Mouse (Mus musculus) liver, embryonic 13.5 days (tissue): Measurements from ENCODE around the gene Wdcp. TPM values are rescaled to one million over a fixed set of nuclear protein-coding genes. Genes with fewer than 3 reads are reported as not detected.
"Not testable (repeated sequence)": the region's sequence is repeated elsewhere in the genome, so short reads cannot be mapped to it uniquely, and the experiment has no call there.

ENCODE experiments used
- ATAC-seq: fragments of 200-750 bp; cut with Nextera tagmentation; 2 replicates; pipeline ENCODE4 v1.8.0; 2017; ENCODE audit warnings: low read depth, mild to moderate bottlenecking, moderate number of reproducible peaks, moderate library complexity
- DNase-seq: peaks from one replicate; pipeline ENCODE4 v3.0.0; 2022
- H3K27ac ChIP-seq: fragments of 300-500 bp; sonication (generic); 2 replicates; pipeline ENCODE4 v1.5.1; 2015; ENCODE audit warnings: moderate library complexity, mild to moderate bottlenecking, inconsistent platforms
- H3K27me3 ChIP-seq: fragments of 300-500 bp; sonication (generic); 2 replicates; pipeline ENCODE4 v1.6.1; 2015; ENCODE audit warnings: mild to moderate bottlenecking, inconsistent platforms
- H3K36me3 ChIP-seq: fragments of 300-500 bp; sonication (generic); 2 replicates; pipeline ENCODE4 v1.6.1; 2015; ENCODE audit warnings: mild to moderate bottlenecking, inconsistent platforms
- H3K4me1 ChIP-seq: fragments of 300-500 bp; sonication (generic); replicated peaks from 2 replicates; pipeline ENCODE4 v1.6.1; 2015; ENCODE audit warnings: inconsistent platforms
- H3K4me2 ChIP-seq: fragments of 300-500 bp; sonication (generic); 2 replicates; pipeline ENCODE4 v1.6.1; 2015; ENCODE audit warnings: inconsistent platforms, mild to moderate bottlenecking, moderate library complexity
- H3K4me3 ChIP-seq: fragments of 300-500 bp; sonication (generic); replicated peaks from 2 replicates; pipeline ENCODE4 v1.5.1; 2015; ENCODE audit warnings: mild to moderate bottlenecking, inconsistent platforms
- H3K9ac ChIP-seq: fragments of 300-500 bp; sonication (generic); 2 replicates; pipeline ENCODE4 v1.6.1; 2015; ENCODE audit warnings: mild to moderate bottlenecking, inconsistent platforms
- H3K9me3 ChIP-seq: fragments of 300-500 bp; sonication (generic); replicated peaks from 2 replicates; pipeline ENCODE4 v1.6.1; 2016; ENCODE audit warnings: inconsistent platforms
- WGBS: fragments of 180-500 bp; shearing (Covaris S2); methylation state at CpG from one replicate; pipeline ENCODE4 v1.1.7; 2015; ENCODE audit not compliant: insufficient replicate concordance; 5-methylcytosine and 5-hydroxymethylcytosine counted together
- polyA plus RNA-seq: library from polyadenylated mRNA; unstranded; fragments of >200 nt; fragmentation: Nextera tagmentation; extraction: Ambion mirVana; gene quantifications from 2 replicates; pipeline ENCODE4 v1.2.1, GENCODE M21; 2015

Wdcp gene
- polyA plus RNA-seq: 16.1 and 17.3 TPM in 2 replicates

DNA sequence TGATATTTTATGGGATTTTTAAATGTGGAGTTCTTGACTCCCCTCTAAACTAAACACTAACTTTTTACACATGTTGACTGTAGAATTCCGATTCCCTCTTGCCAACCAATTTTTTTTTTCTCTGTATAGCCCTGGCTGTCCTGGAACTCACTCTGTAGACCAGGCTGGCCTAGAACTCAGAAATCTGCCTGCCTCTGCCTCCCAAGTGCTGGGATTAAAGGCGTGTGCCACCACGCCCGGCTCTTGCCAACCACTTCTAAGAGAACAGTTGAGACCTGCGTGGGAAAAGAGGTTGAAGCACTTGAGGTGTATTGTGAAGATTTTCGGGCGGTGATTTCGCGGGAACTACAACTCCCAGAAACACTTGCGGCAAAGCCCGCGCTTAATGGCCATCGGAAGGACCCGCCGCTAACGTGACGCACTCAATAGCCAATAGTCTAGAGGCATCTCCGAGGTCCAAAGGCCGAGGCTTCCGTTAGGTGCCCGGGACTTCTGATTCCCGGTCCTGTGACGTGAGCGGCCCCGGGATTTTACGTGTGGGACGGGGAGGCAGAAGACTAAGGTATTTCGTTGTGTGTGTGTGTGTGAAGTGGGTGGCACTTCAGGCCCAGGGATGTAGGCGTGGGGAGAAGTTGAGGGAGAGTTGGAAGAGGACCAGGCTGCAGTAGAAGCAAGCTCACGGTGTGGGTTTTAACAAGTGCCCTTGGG is at the start of gene Wdcp:
Gene Wdcp (plus strand): TSS at position 414 of the 708 bp plus-strand sequence.
- WGBS: under 1% methylated on average over 30 of the region's 30 CpGs
- Histone ChIP-seq H3K4me2 (peak within 1 kb of the TSS; percentile 99), H3K36me3 (no peaks in the 10 kb centered on the region), H3K4me1 (peaks cover 43% of the 10 kb centered on the region), H3K9me3 (no peaks in the 10 kb centered on the region), H3K4me3 (peak within 1 kb of the TSS; percentile 79), H3K27me3 (peaks cover 34% of the 10 kb centered on the region), H3K27ac (peak within 1 kb of the TSS; percentile 77), H3K9ac (peak within 1 kb of the TSS; percentile 78)
- peak; percentile 84 for DNase-seq
- ATAC-seq: peak; percentile 89

DNA sequence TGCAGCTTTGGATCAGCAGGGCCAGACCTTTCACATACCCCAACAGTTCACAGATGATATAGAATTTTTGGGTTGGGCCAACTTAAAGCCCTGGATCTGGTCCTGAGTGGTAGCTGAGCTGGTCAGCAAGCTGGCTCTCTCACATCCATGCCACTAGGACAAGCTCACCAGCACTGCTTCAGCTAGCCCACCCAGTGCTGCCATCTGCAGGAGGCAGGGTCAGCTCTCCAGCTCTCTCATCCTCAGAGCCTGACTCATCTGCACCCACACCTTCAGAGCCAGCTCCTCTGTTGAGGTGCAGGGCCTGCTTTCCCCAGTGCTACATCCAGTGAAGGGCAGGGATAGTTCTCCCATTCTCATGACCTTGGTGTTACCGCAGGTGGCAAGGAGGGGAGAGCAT is 49.4 kb upstream of the Wdcp start:
- no peaks in the 10 kb centered on the region for H3K9me3 ChIP-seq
- 0 out of 2 replicates have a peak, but pooled peaks have one; percentile 18 for ATAC-seq

DNA sequence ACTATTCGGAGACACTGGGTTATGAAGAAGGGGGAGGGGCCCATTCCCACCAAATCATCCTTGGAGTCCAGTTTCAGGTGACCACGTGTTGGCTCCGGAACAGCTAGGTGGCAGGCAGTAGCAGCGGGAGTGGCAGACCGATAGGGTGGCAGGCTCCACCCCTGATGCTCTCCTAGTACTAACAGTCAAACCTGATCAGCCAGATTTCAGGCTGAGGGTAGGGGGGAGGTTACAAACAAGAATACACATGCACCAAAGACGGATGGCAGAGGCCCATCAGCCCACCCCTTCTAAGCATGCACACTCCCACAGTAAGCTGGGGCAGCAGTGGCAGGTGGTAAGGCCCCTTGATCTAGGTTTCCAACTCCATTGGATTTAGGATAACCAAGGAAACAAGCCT is 45.6 kb upstream of the Wdcp start:
- H3K27ac ChIP-seq, DNase-seq, H3K36me3 ChIP-seq, H3K27me3 ChIP-seq, H3K9ac ChIP-seq, H3K4me3 ChIP-seq, H3K4me1 ChIP-seq, H3K9me3 ChIP-seq, ATAC-seq, H3K4me2 ChIP-seq: not testable (repeated sequence)
- WGBS: 69% methylated on average over 6 of the region's 6 CpGs

More for the DNA sequence above, 49.4 kb upstream of the Wdcp start:
- DNase-seq: no peak
- Histone ChIP-seq H3K27ac (no peak overlapping the region), H3K4me2 (no peak overlapping the region), H3K4me1 (no peaks in the 10 kb centered on the region), H3K9ac (no peak overlapping the region), H3K4me3 (no peak overlapping the region), H3K27me3 (no peaks in the 10 kb centered on the region), H3K36me3 (no peaks in the 10 kb centered on the region)
- 80% methylated on average over 1 of the region's 1 CpGs for WGBS

DNA sequence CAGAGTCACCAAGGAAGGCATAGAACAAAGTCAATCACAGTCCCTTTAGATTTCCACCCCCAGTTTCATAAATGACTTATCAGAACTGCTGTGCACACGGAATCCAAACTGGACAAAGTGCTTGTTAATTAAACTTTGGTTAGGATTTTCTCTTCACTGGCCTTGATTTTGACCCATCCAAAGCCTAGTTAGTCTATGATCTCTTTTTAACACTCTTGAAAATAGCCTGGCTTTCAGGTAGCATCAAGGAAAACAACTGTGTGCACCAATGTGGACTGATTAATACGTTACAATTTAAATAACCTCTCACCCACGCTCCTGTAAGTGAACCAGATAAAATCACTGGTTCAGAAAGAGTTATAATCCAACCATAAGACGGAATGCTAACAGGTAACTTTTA is 32.1 kb upstream of the Wdcp start:
- 58% methylated on average over 4 of the region's 4 CpGs for WGBS

DNA sequence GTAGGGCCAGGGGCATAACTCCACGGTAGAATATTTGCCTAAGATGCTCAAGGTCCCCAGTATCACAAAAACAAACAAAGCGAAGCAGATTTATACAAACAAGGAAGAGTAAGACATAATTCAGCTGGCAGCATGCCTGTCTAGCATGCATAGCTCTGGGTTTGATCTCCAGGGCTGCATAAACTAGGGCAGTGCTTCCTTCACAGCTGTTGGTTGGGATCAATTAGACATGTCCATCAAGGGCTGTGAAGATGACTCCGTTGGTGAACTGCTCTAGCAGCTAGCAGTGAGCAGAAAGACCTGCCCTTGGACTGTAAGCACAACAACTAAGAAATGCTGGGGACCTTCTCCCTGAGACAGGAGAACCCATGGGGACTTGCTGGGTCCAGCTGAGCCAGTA is 31.4 kb upstream of the Wdcp start:
- H3K4me3 ChIP-seq: no peak overlapping the region
- DNase-seq (no peak), ATAC-seq (no peak)
- no peaks in the 10 kb centered on the region for H3K27me3 ChIP-seq
- H3K4me1 ChIP-seq: peaks cover 10% of the 10 kb centered on the region
- no peak overlapping the region for H3K9ac ChIP-seq
- no peak overlapping the region for H3K27ac ChIP-seq
- no peak overlapping the region for H3K4me2 ChIP-seq
- WGBS: 57% methylated on average over 3 of the region's 3 CpGs
- H3K9me3 ChIP-seq: no peaks in the 10 kb centered on the region
- H3K36me3 ChIP-seq: no peaks in the 10 kb centered on the region

More for the DNA sequence above, 32.1 kb upstream of the Wdcp start:
- DNase-seq: no peak
- Histone ChIP-seq H3K27ac (no peak overlapping the region), H3K9me3 (no peaks in the 10 kb centered on the region), H3K4me3 (no peak overlapping the region), H3K4me1 (0 out of 2 replicates have a peak, but pooled peaks cover 3% of the 10 kb centered on the region), H3K9ac (no peak overlapping the region), H3K36me3 (no peaks in the 10 kb centered on the region), H3K27me3 (no peaks in the 10 kb centered on the region), H3K4me2 (no peak overlapping the region)
- ATAC-seq: no peak

DNA sequence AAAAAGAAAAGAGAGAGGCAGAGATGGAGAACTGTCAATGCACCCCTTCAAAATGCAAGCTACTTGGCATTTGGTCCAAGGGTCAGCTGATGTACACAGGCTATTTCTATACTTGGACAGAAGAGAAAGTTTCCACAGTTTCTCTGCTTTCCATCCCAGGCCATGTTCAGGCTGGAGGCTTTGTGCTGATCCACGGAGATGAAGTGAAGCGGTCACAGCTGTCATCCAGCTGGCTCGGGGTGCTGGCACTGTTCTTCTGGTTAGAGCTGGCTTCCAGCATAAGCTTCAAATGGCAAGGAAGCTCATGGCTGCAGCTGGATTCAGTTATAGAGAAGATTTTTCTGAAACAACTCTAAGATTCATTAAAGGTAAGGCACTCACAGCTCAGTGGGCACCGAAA is 29.5 kb upstream of the Wdcp start:
- WGBS: 76% methylated on average over 4 of the region's 4 CpGs
- no peak overlapping the region for H3K27ac ChIP-seq
- H3K4me2 ChIP-seq: no peak overlapping the region
- H3K36me3 ChIP-seq: no peaks in the 10 kb centered on the region
- peaks cover 21% of the 10 kb centered on the region for H3K4me1 ChIP-seq
- ATAC-seq (no peak), DNase-seq (no peak)
- H3K9ac ChIP-seq: no peak overlapping the region
- no peak overlapping the region for H3K4me3 ChIP-seq
- H3K27me3 ChIP-seq: no peaks in the 10 kb centered on the region
- H3K9me3 ChIP-seq: no peaks in the 10 kb centered on the region

DNA sequence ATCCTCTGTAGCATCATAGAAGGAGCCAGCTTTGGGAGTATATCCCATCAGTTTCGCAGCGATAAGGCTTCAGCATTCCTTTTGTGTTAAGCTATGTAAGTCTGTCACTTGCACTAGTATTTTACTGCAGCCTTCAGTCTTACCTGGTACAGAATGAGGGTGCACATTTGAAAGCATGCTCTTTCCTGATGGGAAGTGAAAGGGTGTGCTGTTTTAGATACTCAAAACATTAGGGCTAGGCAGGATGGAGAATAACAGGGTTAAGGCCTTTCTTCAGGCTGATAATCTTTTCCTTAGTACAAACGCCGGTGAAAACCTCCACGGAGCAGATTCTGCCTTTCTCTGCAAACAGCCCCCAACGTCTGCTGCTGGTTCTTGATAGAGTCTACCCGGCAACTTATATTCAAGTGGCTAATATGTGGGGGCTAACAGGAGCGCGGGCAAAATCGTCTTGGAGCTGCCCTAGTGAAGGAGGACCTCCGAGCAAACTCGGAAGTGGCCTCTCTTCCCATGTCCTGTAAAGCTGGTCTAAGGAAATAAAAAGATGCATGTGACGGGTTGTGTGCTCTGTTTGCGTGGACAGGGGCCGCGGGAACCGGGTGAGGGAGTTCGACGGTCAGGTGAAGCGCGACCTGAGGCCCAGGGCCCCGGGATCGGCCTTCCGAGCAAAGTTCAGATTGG is 26.3 kb upstream of the Wdcp start:
- WGBS: 7% methylated on average over 24 of the region's 24 CpGs
- ATAC-seq: peak; percentile 60; the same call in 1 of the 2 replicates
- DNase-seq: no peak

DNA sequence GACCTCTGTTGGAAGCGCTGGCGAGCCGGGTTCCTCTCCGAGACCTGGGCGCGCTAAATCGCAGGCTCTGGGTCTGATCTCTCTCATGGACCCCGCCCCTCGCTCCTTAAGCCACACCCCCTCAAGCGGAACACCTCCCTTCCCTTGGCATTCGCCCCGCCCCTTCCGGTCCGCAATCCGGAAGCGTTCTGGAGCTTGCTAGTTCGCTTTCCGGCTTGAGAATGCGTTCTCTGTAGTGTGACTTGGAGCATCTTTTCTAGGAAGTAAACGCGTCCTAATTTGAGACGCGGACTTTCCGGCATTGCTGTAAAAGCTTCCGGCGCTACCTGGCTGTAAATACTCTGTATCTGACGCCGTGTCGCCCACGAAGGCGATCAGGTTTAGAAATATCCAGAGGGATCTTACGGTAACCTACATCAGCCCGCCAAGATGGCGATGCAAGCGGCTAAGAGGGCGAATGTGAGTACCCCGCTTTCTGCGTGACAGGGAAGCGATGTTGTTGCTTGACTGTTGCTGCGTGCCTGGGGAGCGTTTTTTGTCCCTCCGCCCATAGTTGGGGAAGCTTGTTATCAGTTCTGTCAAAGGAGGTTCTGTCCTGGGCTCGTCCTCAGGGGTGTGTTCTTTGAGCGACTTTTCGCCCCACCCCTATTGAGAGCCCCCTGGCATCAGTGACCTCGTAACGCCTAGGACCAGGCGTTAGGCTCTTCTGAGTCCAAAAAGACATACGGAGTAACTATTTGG is 25.6 kb upstream of the Wdcp start, which contains the start of gene Sf3b6:
Gene Sf3b6 (plus strand): TSS at position 184 of the 741 bp plus-strand sequence.
- H3K27me3 ChIP-seq: no peaks in the 10 kb centered on the region
- H3K4me3 ChIP-seq: peak within 1 kb of the TSS; percentile 78
- DNase-seq (peak; percentile 98), ATAC-seq (peak; percentile 97)
- H3K9ac ChIP-seq: peak within 1 kb of the TSS; percentile 80
- WGBS: 0% methylated on average over 49 of the region's 49 CpGs
- peaks cover 33% of the 10 kb centered on the region for H3K4me1 ChIP-seq
- H3K4me2 ChIP-seq: peak within 1 kb of the TSS; percentile 84
- peak within 1 kb of the TSS; percentile 90 for H3K27ac ChIP-seq
- peaks cover 28% of the 10 kb centered on the region for H3K36me3 ChIP-seq
- H3K9me3 ChIP-seq: no peaks in the 10 kb centered on the region

More for the DNA sequence above, 26.3 kb upstream of the Wdcp start:
- Histone ChIP-seq H3K4me2 (peak overlapping the region; percentile 82), H3K4me3 (peak overlapping the region; percentile 78), H3K27ac (peak overlapping the region; percentile 79), H3K4me1 (peaks cover 33% of the 10 kb centered on the region), H3K27me3 (no peaks in the 10 kb centered on the region), H3K36me3 (peaks cover 21% of the 10 kb centered on the region), H3K9ac (peak overlapping the region; percentile 77), H3K9me3 (no peaks in the 10 kb centered on the region)

DNA sequence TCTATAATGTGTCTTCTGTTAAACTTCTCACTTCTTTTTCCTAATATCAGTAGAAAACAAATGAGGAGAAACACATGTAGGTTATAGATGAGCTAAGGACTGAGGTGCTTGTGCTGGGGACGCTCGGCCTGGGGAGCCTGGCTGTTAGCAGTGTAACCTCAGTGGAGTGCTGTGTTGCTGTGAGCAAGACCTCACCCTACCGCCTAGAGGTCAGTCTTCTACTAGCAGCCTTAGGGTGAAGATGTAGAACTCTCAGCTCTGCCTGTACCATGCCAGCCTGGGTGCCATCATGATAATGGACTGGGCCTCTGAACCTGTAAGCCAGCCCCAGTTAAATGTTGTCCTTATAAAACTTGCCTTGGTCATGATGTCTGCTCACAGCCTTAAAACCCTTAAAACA is 15.8 kb upstream of the Wdcp start:
- WGBS: 86% methylated on average over 3 of the region's 3 CpGs
- no peak for ATAC-seq

DNA sequence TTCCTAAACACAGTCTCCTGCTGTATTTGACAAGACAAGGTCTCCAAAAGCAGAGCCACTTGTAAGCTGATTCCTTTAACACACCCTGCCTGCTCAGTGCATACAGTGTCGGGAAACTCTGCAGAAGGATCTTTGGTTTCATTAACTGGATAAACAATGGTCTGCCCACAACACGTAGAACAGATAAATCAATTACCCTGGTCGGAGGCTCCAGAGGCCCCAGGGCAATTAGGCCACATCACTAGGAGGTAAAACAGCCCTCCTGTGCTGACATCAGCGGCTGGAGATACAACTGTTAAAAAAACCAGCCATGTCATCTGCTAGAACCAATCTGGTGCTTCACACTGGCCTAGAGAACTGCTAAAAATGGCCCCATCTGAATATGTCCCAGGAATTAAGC is 6.1 kb upstream of the Wdcp start:
- Histone ChIP-seq H3K27ac (no peak overlapping the region), H3K27me3 (peaks cover 26% of the 10 kb centered on the region), H3K36me3 (peaks cover 5% of the 10 kb centered on the region; the same call in 1 of the 2 replicates), H3K9me3 (no peaks in the 10 kb centered on the region), H3K4me1 (peaks cover 23% of the 10 kb centered on the region), H3K4me2 (no peak overlapping the region), H3K9ac (no peak overlapping the region), H3K4me3 (no peak overlapping the region)
- WGBS: 62% methylated on average over 4 of the region's 4 CpGs
- ATAC-seq (no peak), DNase-seq (no peak)

More for the DNA sequence above, 15.8 kb upstream of the Wdcp start:
- Histone ChIP-seq H3K27me3 (no peaks in the 10 kb centered on the region), H3K36me3 (peaks cover 54% of the 10 kb centered on the region), H3K9ac (no peak overlapping the region), H3K4me1 (no peaks in the 10 kb centered on the region), H3K4me3 (no peak overlapping the region), H3K27ac (no peak overlapping the region), H3K4me2 (no peak overlapping the region), H3K9me3 (no peaks in the 10 kb centered on the region)
- DNase-seq: no peak

DNA sequence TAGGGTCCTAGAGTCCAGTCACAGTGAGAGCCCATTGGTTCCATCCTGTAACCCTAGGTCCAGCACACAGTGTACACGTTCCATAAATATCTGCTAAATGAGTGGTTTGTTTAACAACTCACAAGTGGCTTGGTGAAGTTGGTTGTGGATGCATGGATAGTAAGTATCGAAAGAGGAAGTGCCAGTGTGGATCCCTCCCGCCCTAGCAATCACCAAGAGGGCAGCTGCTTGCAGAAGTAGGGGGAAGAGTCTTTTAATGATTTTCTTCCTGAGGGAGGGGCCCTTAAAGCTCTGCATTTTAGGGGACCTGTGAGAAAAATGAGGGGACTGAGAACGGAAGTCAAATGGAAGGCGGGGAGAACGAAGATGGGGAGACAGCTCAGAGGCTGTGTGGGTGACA is 3.1 kb upstream of the Wdcp start:
- peak overlapping the region; percentile 99 for H3K4me2 ChIP-seq
- H3K9ac ChIP-seq: peak overlapping the region; percentile 79; the same call in 1 of the 2 replicates

More for the DNA sequence above, 3.1 kb upstream of the Wdcp start:
- Histone ChIP-seq H3K27me3 (peaks cover 34% of the 10 kb centered on the region), H3K4me3 (peak overlapping the region; percentile 76), H3K27ac (no peak overlapping the region), H3K36me3 (no peaks in the 10 kb centered on the region), H3K4me1 (peaks cover 41% of the 10 kb centered on the region), H3K9me3 (no peaks in the 10 kb centered on the region)
- no peak for DNase-seq
- no peak for ATAC-seq
- WGBS: 23% methylated on average over 6 of the region's 6 CpGs
